Mouse (Mus musculus): Measurements from ENCODE around the gene Gm49711. TPM values are rescaled to one million over a fixed set of nuclear protein-coding genes. Genes with fewer than 3 reads are reported as not detected.
A peak's percentile ranks its signal among the peaks of the same experiment; 100 is the strongest.
"Not testable (repeated sequence)": the region's sequence is repeated elsewhere in the genome, so short reads cannot be mapped to it uniquely, and the experiment has no call there.

The Gm49711 gene
- total and polyA plus RNA-seq, 2 experiments from 2014 or later: 0.92 TPM; not detected in 1

- Histone ChIP-seq H3K36me3 (ENCODE audit: insufficient read depth) (peaks cover 5% of the 10 kb centered on the region; the same call in 1 of the 2 replicates), H3K27ac (ENCODE audit: low read depth, low read length) (no peak overlapping the region), H3K9me3 (ENCODE audit: low read length) (no peaks in the 10 kb centered on the region), H3K9ac (no peak overlapping the region), H3K4me1 (ENCODE audit: insufficient read depth) (peaks cover 11% of the 10 kb centered on the region; the same call in 1 of the 2 replicates), H3K4me2 (ENCODE audit: low read depth) (no peak overlapping the region), H3K27me3 (ENCODE audit: insufficient read depth, low read length) (no peaks in the 10 kb centered on the region), H3K4me3 (ENCODE audit: low read depth, low read length) (no peak overlapping the region)
- DNase-seq (no peak), ATAC-seq (no peak)
- TF ChIP-seq CTCF (IDR thresholded peaks at IDR 0.05; ENCODE audit: low read depth): no peak
- WGBS: 71% methylated on average over 10 of the region's 10 CpGs
Observed at GRCm38 (mm10) chr16:92098351-92099051, 40.4 kb downstream of the Gm49711 start.

DNA sequence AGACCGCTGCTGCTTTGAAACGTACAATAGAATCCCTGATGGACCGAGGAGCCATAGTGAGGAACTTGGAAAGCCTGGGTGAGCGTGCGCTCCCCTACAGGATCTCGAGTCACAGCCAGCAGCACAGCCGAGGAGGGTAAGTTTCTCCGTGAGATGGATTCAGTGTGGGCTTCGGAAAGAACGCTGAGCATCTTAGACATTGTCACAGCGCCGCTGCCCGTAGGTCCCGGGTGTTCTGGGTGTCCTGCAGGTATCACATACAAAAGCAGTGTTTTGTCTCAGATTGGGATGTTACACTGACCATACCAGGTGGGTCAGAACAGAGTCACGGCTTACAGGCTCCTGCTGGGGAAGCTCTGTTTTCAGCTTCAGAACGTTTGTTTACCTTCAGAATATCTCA is 41.5 kb downstream of the Gm49711 start:
- Histone ChIP-seq H3K4me1 (ENCODE audit: insufficient read depth) (peaks cover 11% of the 10 kb centered on the region; the same call in 1 of the 2 replicates), H3K9ac (no peak overlapping the region), H3K27me3 (ENCODE audit: insufficient read depth, low read length) (no peaks in the 10 kb centered on the region), H3K9me3 (ENCODE audit: low read length) (no peaks in the 10 kb centered on the region), H3K27ac (ENCODE audit: low read depth, low read length) (peak overlapping the region; percentile 66; the same call in 1 of the 2 replicates), H3K36me3 (ENCODE audit: insufficient read depth) (peaks cover 5% of the 10 kb centered on the region; the same call in 1 of the 2 replicates), H3K4me2 (ENCODE audit: low read depth) (no peak overlapping the region), H3K4me3 (ENCODE audit: low read depth, low read length) (no peak overlapping the region)
- no peak for TF ChIP-seq CTCF (IDR thresholded peaks at IDR 0.05; ENCODE audit: low read depth)
- 82% methylated on average over 16 of the region's 16 CpGs for WGBS
- ATAC-seq: no peak
- DNase-seq: no peak

GRCm38 (mm10) chr16:92100111-92100510 is 42.0 kb downstream of the Gm49711 start:
- Histone ChIP-seq H3K36me3 (ENCODE audit: insufficient read depth) (peaks cover 5% of the 10 kb centered on the region; the same call in 1 of the 2 replicates), H3K9me3 (ENCODE audit: low read length) (no peaks in the 10 kb centered on the region), H3K4me3 (ENCODE audit: low read depth, low read length) (no peak overlapping the region), H3K27ac (ENCODE audit: low read depth, low read length) (peak overlapping the region; percentile 66; the same call in 1 of the 2 replicates), H3K9ac (no peak overlapping the region), H3K27me3 (ENCODE audit: insufficient read depth, low read length) (no peaks in the 10 kb centered on the region), H3K4me1 (ENCODE audit: insufficient read depth) (peaks cover 11% of the 10 kb centered on the region; the same call in 1 of the 2 replicates), H3K4me2 (ENCODE audit: low read depth) (no peak overlapping the region)
- ATAC-seq (peak; percentile 91), DNase-seq (peak; percentile 72)
- no peak for TF ChIP-seq CTCF (IDR thresholded peaks at IDR 0.05; ENCODE audit: low read depth)
- WGBS: 69% methylated on average over 4 of the region's 4 CpGs

DNA sequence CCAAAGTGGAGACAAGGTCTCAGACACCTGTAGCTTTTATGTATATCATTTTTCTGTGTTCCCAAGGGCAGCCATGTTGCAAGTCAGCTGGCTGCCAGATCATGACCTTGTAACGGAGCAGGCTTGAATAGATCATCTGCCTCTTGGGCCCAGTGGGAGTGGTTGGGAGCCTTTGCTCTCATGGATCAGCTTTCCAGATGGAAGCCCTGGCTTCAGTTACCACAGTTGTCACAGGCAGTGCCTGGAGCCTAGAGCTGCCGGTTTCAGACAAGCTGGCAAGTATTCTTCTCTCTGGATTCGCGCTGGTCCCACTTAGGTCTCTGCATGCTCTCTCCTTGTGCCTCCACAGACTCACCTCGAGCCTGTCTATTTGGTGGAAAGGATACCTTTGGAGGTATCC is 44.0 kb downstream of the Gm49711 start:
- no peak for DNase-seq
- no peak for ATAC-seq
- Histone ChIP-seq H3K36me3 (ENCODE audit: insufficient read depth) (peaks cover 5% of the 10 kb centered on the region; the same call in 1 of the 2 replicates), H3K27ac (ENCODE audit: low read depth, low read length) (no peak overlapping the region), H3K9me3 (ENCODE audit: low read length) (no peaks in the 10 kb centered on the region), H3K4me2 (ENCODE audit: low read depth) (no peak overlapping the region), H3K9ac (no peak overlapping the region), H3K4me1 (ENCODE audit: insufficient read depth) (peaks cover 11% of the 10 kb centered on the region; the same call in 1 of the 2 replicates), H3K4me3 (ENCODE audit: low read depth, low read length) (no peak overlapping the region), H3K27me3 (ENCODE audit: insufficient read depth, low read length) (no peaks in the 10 kb centered on the region)
- WGBS: 68% methylated on average over 5 of the region's 5 CpGs
- TF ChIP-seq CTCF (IDR thresholded peaks at IDR 0.05; ENCODE audit: low read depth): no peak

DNA sequence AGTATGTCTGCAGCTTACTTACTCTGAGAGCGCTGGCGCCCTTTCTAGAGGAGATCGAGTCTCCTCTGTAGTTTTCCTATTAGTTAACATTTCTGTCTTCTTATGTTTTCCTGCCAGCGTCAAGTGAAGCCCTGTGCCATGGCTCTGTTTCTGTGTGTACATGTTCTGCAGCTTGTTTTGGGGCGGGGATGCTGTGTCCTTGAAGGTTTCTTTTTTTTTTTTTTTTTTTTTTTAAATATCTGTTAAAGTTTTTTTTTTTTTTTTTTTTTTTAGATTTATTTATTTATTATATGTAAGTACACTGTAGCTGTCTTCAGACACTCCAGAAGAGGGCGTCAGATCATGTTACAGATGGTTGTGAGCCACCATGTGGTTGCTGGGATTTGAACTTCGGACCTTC is 44.8 kb downstream of the Gm49711 start:
- H3K36me3 ChIP-seq (ENCODE audit: insufficient read depth); H3K4me3 ChIP-seq (ENCODE audit: low read depth, low read length): not testable (repeated sequence)

GRCm38 (mm10) chr16:92103572-92104331 is 45.6 kb downstream of the Gm49711 start:
- TF ChIP-seq CTCF (IDR thresholded peaks at IDR 0.05; ENCODE audit: low read depth): no peak
- H3K27me3 ChIP-seq (ENCODE audit: insufficient read depth, low read length): no peaks in the 10 kb centered on the region
- WGBS: 37% methylated on average over 9 of the region's 9 CpGs
- H3K4me2 ChIP-seq (ENCODE audit: low read depth): no peak overlapping the region
- no peak overlapping the region for H3K4me3 ChIP-seq (ENCODE audit: low read depth, low read length)
- no peak overlapping the region for H3K27ac ChIP-seq (ENCODE audit: low read depth, low read length)
- H3K36me3 ChIP-seq (ENCODE audit: insufficient read depth): peaks cover 5% of the 10 kb centered on the region; the same call in 1 of the 2 replicates
- H3K9me3 ChIP-seq (ENCODE audit: low read length): no peaks in the 10 kb centered on the region
- no peak for DNase-seq
- H3K9ac ChIP-seq: no peak overlapping the region
- peaks cover 11% of the 10 kb centered on the region; the same call in 1 of the 2 replicates for H3K4me1 ChIP-seq (ENCODE audit: insufficient read depth)
- ATAC-seq: no peak

More for the DNA sequence above, 44.8 kb downstream of the Gm49711 start:
- H3K27ac ChIP-seq (ENCODE audit: low read depth, low read length); ATAC-seq; H3K27me3 ChIP-seq (ENCODE audit: insufficient read depth, low read length); DNase-seq; H3K9me3 ChIP-seq (ENCODE audit: low read length); H3K9ac ChIP-seq; H3K4me2 ChIP-seq (ENCODE audit: low read depth): not testable (repeated sequence)
- WGBS: 91% methylated on average over 6 of the region's 7 CpGs
- H3K4me1 ChIP-seq (ENCODE audit: insufficient read depth): peaks cover 11% of the 10 kb centered on the region; the same call in 1 of the 2 replicates

DNA sequence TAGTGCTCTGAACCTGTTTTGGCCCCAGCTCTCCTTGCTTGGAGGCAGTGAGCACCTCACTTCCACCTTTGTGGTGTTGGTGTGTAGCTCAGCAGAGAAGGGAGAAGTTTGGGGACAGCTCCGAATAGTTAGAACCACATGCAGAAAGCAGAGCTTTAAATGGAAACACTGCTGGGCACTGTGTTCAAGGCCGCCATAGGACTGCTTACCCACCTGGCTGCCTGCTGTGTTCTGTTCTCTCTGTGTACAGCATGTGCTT is 46.1 kb downstream of the Gm49711 start:
- Histone ChIP-seq H3K9ac (no peak overlapping the region), H3K9me3 (ENCODE audit: low read length) (no peaks in the 10 kb centered on the region), H3K36me3 (ENCODE audit: insufficient read depth) (peaks cover 5% of the 10 kb centered on the region; the same call in 1 of the 2 replicates), H3K4me1 (ENCODE audit: insufficient read depth) (peaks cover 11% of the 10 kb centered on the region; the same call in 1 of the 2 replicates), H3K27ac (ENCODE audit: low read depth, low read length) (no peak overlapping the region), H3K27me3 (ENCODE audit: insufficient read depth, low read length) (no peaks in the 10 kb centered on the region), H3K4me3 (ENCODE audit: low read depth, low read length) (no peak overlapping the region), H3K4me2 (ENCODE audit: low read depth) (no peak overlapping the region)
- TF ChIP-seq CTCF (IDR thresholded peaks at IDR 0.05; ENCODE audit: low read depth): no peak
- no peak for ATAC-seq
- DNase-seq: no peak
- WGBS: 84% methylated on average over 2 of the region's 2 CpGs

All from forebrain, postnatal 0 days (tissue).